Mouse (Mus musculus) layer of hippocampus, postnatal 25 days (tissue): ENCODE results near the gene Arsb. TPM values are rescaled to one million over a fixed set of nuclear protein-coding genes. Genes with fewer than 3 reads are reported as not detected.

ENCODE experiments used
- DNase-seq, 2 experiments: peaks; one replicate each; pipeline ENCODE4 v3.0.0; 2022; ENCODE audit warnings: mixed read lengths in 2 of 2, low spot score in 1 of 2; ENCODE audit errors: extremely low spot score in 1 of 2
- total RNA-seq, 2 experiments: library from RNA; stranded (reverse); gene quantifications; 2 replicates each; pipeline ENCODE4 v1.2.3; 2021

The Arsb gene
- total RNA-seq, 2 experiments from 2014 or later, result 96.6 to 102 TPM

GRCm38 (mm10) chr13:93882132-93882531 is 110.7 kb downstream of the Arsb start:
- DNase-seq, result no peak

- no peak for DNase-seq
Measured at GRCm38 (mm10) chr13:93886999-93887398, 115.6 kb downstream of the Arsb start.

- DNase-seq, result no peak
Measured at GRCm38 (mm10) chr13:93888196-93888595, 116.8 kb downstream of the Arsb start.

GRCm38 (mm10) chr13:93888916-93889315 is 117.5 kb downstream of the Arsb start:
- DNase-seq, result no peak

- no peak for DNase-seq
Measured at GRCm38 (mm10) chr13:93889991-93890390, 118.6 kb downstream of the Arsb start.

GRCm38 (mm10) chr13:93891276-93891675 is 119.8 kb downstream of the Arsb start:
- no peak for DNase-seq

- DNase-seq, result no peak
Measured at GRCm38 (mm10) chr13:93892101-93892500, 120.7 kb downstream of the Arsb start.

GRCm38 (mm10) chr13:93894105-93894504 is 122.7 kb downstream of the Arsb start:
- DNase-seq, result no peak

GRCm38 (mm10) chr13:93895430-93895829 is 124.0 kb downstream of the Arsb start:
- DNase-seq, result no peak

GRCm38 (mm10) chr13:93897943-93898826 is 126.8 kb downstream of the Arsb start:
- no peak for DNase-seq

GRCm38 (mm10) chr13:93899378-93900256 is 128.2 kb downstream of the Arsb start:
- DNase-seq, result no peak

- no peak for DNase-seq
Measured at GRCm38 (mm10) chr13:93900934-93901626, 129.7 kb downstream of the Arsb start.

GRCm38 (mm10) chr13:93902126-93902525 is 130.7 kb downstream of the Arsb start:
- DNase-seq, result no peak

- DNase-seq, result no peak
Measured at GRCm38 (mm10) chr13:93906552-93907245, 135.3 kb downstream of the Arsb start.

- no peak for DNase-seq
Measured at GRCm38 (mm10) chr13:93907971-93908370, 136.5 kb downstream of the Arsb start.

- no peak for DNase-seq
Measured at GRCm38 (mm10) chr13:93909847-93910246, 138.4 kb downstream of the Arsb start.

- no peak for DNase-seq
Measured at GRCm38 (mm10) chr13:93911037-93911436, 139.6 kb downstream of the Arsb start.

GRCm38 (mm10) chr13:93912326-93912915 is 141.0 kb downstream of the Arsb start:
- no peak for DNase-seq

- no peak for DNase-seq
Measured at GRCm38 (mm10) chr13:93914206-93914605, 142.8 kb downstream of the Arsb start.
